Mouse (Mus musculus) embryonic facial prominence, embryonic 11.5 days (tissue): ENCODE results near the gene Sim2. TPM values are rescaled to one million over a fixed set of nuclear protein-coding genes. Genes with fewer than 3 reads are reported as not detected.

Source experiments
- ATAC-seq: fragments of 200-750 bp; cut with Nextera tagmentation; replicated peaks from 2 replicates; pipeline ENCODE4 v1.8.0; 2017; ENCODE audit warnings: low read depth; ENCODE audit not compliant: insufficient number of reproducible peaks, low FRiP score, low TSS enrichment
- DNase-seq: peaks from one replicate; pipeline ENCODE4 v3.0.0-alpha.2; 2015; ENCODE audit warnings: low spot score
- H3K27ac ChIP-seq: fragments of 300-500 bp; sonication (generic); replicated peaks from 2 replicates; pipeline ENCODE4 v1.5.1; 2014; ENCODE audit warnings: mild to moderate bottlenecking, low read depth, low read length, control low read depth
- H3K27me3 ChIP-seq: fragments of 300-500 bp; sonication (generic); 2 replicates; pipeline ENCODE4 v1.6.1; 2014; ENCODE audit warnings: mild to moderate bottlenecking, low read length, moderate library complexity, mixed read lengths; ENCODE audit not compliant: control insufficient read depth, insufficient read depth
- H3K36me3 ChIP-seq: fragments of 300-500 bp; sonication (generic); replicated peaks from 2 replicates; pipeline ENCODE4 v1.6.1; 2014; ENCODE audit warnings: low read depth, mild to moderate bottlenecking, low read length, moderate library complexity, mixed read lengths; ENCODE audit not compliant: control insufficient read depth, insufficient read depth
- H3K4me1 ChIP-seq: fragments of 300-500 bp; sonication (generic); 2 replicates; pipeline ENCODE4 v1.6.1; 2014; ENCODE audit warnings: low read length, mixed read lengths; ENCODE audit not compliant: control insufficient read depth, insufficient read depth
- H3K4me2 ChIP-seq: fragments of 300-500 bp; sonication (generic); 2 replicates; pipeline ENCODE4 v1.6.1; 2014; ENCODE audit warnings: low read depth, mild to moderate bottlenecking, control low read depth, low read length, moderate library complexity
- H3K4me3 ChIP-seq: fragments of 300-500 bp; sonication (generic); 2 replicates; pipeline ENCODE4 v1.5.1; 2014; ENCODE audit warnings: low read depth, low read length, control low read depth
- H3K9ac ChIP-seq: fragments of 300-500 bp; sonication (generic); replicated peaks from 2 replicates; pipeline ENCODE4 v1.6.1; 2014; ENCODE audit warnings: mild to moderate bottlenecking, control low read depth, low read length
- H3K9me3 ChIP-seq: fragments of 300-500 bp; sonication (generic); replicated peaks from 2 replicates; pipeline ENCODE4 v1.6.1; 2016; ENCODE audit warnings: mild to moderate bottlenecking, low read length, inconsistent platforms, mixed read lengths; ENCODE audit not compliant: control insufficient read depth
- WGBS: fragments of 180-500 bp; shearing (Covaris S2); extraction: QIAGEN DNeasy Blood & Tissue Kit; methylation state at CpG from one replicate; pipeline ENCODE4 v1.1.7; 2014; 5-methylcytosine and 5-hydroxymethylcytosine counted together
- polyA plus RNA-seq: library from polyadenylated mRNA; unstranded; fragments of >200 nt; fragmentation: Nextera tagmentation; extraction: Ambion mirVana; gene quantifications from 2 replicates; pipeline ENCODE4 v1.2.1, GENCODE M21; 2014

Sim2 gene
- 3.0 and 3.9 TPM in 2 replicates for polyA plus RNA-seq

DNA sequence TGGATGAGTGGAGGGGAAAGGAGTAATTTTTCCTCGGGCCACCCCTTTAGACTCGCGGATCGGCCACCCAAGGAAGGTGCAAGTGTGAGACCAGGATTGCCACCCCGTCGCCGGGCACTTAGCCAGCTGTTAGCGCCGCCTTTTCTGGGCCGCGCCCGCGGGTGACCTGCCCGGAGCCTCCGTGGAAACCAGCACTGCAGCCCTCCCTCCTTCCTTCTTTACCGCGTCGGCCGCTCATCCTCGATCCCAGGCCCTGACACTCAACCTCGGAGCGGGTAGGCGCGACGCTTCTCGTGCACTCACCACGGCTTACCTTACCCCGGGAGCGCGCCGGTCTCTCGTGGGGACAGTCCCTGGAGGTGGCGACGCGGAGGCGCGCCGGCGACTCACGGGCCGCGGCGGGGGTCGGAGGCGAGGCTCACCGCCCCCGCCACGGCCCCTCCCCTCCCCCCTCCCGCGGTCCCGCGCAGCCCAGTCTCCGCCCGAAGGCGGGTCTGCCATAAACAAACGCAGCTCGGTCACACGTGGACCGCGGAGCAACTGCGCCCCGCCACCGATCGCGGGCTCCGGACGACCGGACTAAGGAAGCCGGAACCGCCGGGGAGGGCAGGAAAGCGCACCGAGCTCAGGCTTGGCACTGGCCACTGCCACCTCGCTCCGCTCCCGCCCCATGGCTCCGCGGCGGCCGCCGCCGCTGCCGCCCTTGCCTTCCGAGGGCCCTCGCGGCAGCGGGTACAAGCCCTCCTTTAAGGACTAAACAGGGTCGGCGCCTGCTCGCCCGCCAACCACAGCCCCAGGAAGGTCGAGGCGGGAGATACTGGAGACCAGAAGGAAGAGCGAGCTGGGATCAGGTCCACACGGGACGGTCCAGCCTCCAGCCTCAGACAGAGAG is at the start of gene Sim2:
TSS of gene Sim2 (plus strand) at position 221 of the 892 bp plus-strand sequence.
- Histone ChIP-seq H3K9ac (peak within 1 kb of the TSS; percentile 47), H3K9me3 (no peaks in the 10 kb centered on the region), H3K4me3 (peak within 1 kb of the TSS; percentile 35), H3K27ac (no peak within 1 kb of the TSS), H3K4me1 (no peaks in the 10 kb centered on the region; the same call in 1 of the 2 replicates), H3K27me3 (peaks cover 77% of the 10 kb centered on the region), H3K36me3 (no peaks in the 10 kb centered on the region), H3K4me2 (peak within 1 kb of the TSS; percentile 63)
- DNase-seq (no peak), ATAC-seq (no peak)
- whole genome bisulfite sequencing, result under 1% methylated on average over 92 of the region's 96 CpGs

- DNase-seq, result no peak
- 93% methylated on average over 7 of the region's 7 CpGs for WGBS
- Histone ChIP-seq H3K27me3 (no peaks in the 10 kb centered on the region), H3K4me1 (no peaks in the 10 kb centered on the region), H3K36me3 (no peaks in the 10 kb centered on the region), H3K27ac (no peak overlapping the region), H3K4me3 (no peak overlapping the region), H3K9ac (no peak overlapping the region), H3K9me3 (no peaks in the 10 kb centered on the region), H3K4me2 (no peak overlapping the region)
- no peak for ATAC-seq
These were observed 47.5 kb upstream of the Sim2 start for GRCm38 (mm10) chr16:94037280-94037679.

DNA sequence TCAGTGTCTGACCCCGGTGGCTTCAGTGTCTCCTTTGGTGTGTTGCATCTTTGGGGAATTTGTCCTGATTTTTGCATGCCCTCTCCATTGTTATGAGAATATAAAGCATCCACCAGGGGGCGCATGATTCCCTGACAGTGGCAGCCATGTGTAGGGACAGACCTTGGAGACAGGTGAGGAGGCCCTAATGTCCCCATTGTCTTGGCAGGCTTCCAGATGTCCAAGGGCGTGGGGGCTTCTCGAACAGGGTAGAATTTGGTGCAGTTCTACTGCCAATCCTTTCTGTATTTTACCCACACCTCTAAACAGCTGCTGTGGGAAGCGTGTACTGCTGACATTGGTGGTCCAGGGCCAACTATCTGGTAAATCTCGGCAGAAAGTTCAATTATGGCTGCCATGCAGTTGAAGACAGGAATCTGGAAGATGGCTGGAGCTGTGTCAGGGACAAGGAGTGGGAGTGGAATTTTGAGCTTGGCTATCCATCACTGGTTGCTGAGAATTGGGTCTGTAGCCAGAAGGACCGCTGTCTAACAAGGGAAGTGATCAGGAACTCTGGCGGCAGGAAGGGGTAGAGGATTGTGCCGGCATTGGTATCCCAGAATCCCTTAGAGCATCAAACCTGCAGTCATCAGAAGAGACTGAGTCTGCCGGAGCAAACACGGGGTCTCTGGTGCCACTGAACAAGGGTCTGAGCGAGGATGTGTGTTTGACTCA is 46.3 kb upstream of the Sim2 start:
- DNase-seq, result peak; percentile 85
- WGBS, result 68% methylated on average over 12 of the region's 12 CpGs
- Histone ChIP-seq H3K36me3 (no peaks in the 10 kb centered on the region), H3K27ac (no peak overlapping the region), H3K9me3 (no peaks in the 10 kb centered on the region), H3K4me2 (no peak overlapping the region), H3K27me3 (no peaks in the 10 kb centered on the region; the same call in 1 of the 2 replicates), H3K4me1 (no peaks in the 10 kb centered on the region), H3K4me3 (no peak overlapping the region), H3K9ac (no peak overlapping the region)
- ATAC-seq, result peak; percentile 53; the same call in 1 of the 2 replicates

- Histone ChIP-seq H3K4me2 (no peak overlapping the region), H3K4me3 (no peak overlapping the region), H3K9me3 (no peaks in the 10 kb centered on the region), H3K4me1 (no peaks in the 10 kb centered on the region), H3K9ac (no peak overlapping the region), H3K36me3 (no peaks in the 10 kb centered on the region), H3K27me3 (no peaks in the 10 kb centered on the region; the same call in 1 of the 2 replicates), H3K27ac (no peak overlapping the region)
- 91% methylated on average over 9 of the region's 9 CpGs for WGBS
- ATAC-seq, result no peak
- no peak for DNase-seq
These were observed 45.8 kb upstream of the Sim2 start for GRCm38 (mm10) chr16:94038986-94039341.

DNA sequence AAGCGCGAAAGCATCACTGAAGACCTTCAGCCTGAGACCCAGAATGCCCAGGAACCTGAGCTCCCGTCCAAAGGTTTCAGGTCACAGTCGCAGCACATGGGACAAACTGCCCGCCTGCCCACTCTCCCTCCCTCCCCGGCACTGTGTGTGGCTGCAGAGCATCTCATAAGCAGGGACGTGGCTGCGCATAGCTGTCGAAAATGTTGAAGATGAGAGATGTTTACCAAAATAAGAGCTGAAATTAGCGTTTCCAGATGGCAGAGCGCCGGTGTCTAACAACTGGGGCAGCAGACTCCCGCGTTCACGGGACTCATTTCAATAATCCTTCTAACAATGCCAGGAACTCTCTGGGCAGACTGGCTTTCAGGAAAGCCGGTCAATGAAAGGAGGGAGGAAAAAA is 44.2 kb upstream of the Sim2 start:
- no peak overlapping the region for H3K9ac ChIP-seq
- H3K9me3 ChIP-seq, result no peaks in the 10 kb centered on the region
- no peaks in the 10 kb centered on the region for H3K36me3 ChIP-seq
- H3K4me1 ChIP-seq, result no peaks in the 10 kb centered on the region
- DNase-seq, result no peak
- ATAC-seq, result no peak
- H3K4me3 ChIP-seq, result no peak overlapping the region
- no peak overlapping the region for H3K4me2 ChIP-seq
- 14% methylated on average over 16 of the region's 16 CpGs for WGBS
- H3K27me3 ChIP-seq, result no peaks in the 10 kb centered on the region; the same call in 1 of the 2 replicates
- no peak overlapping the region for H3K27ac ChIP-seq

- H3K36me3 ChIP-seq, result no peaks in the 10 kb centered on the region
- DNase-seq (peak; percentile 32), ATAC-seq (0 out of 2 replicates have a peak, but pooled peaks have one; percentile 26)
- H3K4me1 ChIP-seq, result no peaks in the 10 kb centered on the region
- WGBS, result 37% methylated on average over 18 of the region's 18 CpGs
- H3K4me2 ChIP-seq, result no peak overlapping the region
- H3K4me3 ChIP-seq, result no peak overlapping the region
- no peaks in the 10 kb centered on the region for H3K9me3 ChIP-seq
- no peaks in the 10 kb centered on the region; the same call in 1 of the 2 replicates for H3K27me3 ChIP-seq
- H3K27ac ChIP-seq, result no peak overlapping the region
- no peak overlapping the region for H3K9ac ChIP-seq
These were observed 43.5 kb upstream of the Sim2 start for GRCm38 (mm10) chr16:94041065-94041712.

- H3K36me3 ChIP-seq, result no peaks in the 10 kb centered on the region
- no peaks in the 10 kb centered on the region for H3K9me3 ChIP-seq
- DNase-seq (no peak), ATAC-seq (no peak)
- no peak overlapping the region for H3K4me3 ChIP-seq
- H3K4me1 ChIP-seq, result no peaks in the 10 kb centered on the region
- no peaks in the 10 kb centered on the region; the same call in 1 of the 2 replicates for H3K27me3 ChIP-seq
- H3K9ac ChIP-seq, result no peak overlapping the region
- WGBS, result 96% methylated on average over 1 of the region's 1 CpGs
- no peak overlapping the region for H3K4me2 ChIP-seq
- no peak overlapping the region for H3K27ac ChIP-seq
These were observed 40.9 kb upstream of the Sim2 start for GRCm38 (mm10) chr16:94043797-94044196.
